Mouse (Mus musculus): ENCODE results near the gene Lmnb2. TPM values are rescaled to one million over a fixed set of nuclear protein-coding genes. Genes with fewer than 3 reads are reported as not detected.

Lmnb2 gene
- polyA plus RNA-seq, 1 experiment from 2014 or later: 21.6 TPM

GRCm38 (mm10) chr10:80950314-80950713 lies 32.3 kb upstream of the Lmnb2 start:
- Histone ChIP-seq H3K4me1 (ENCODE audit: control insufficient read depth, insufficient read depth, low read length) (peaks cover 16% of the 10 kb centered on the region), H3K4me3 (ENCODE audit: low read depth, low read length) (no peak overlapping the region), H3K27ac (replicated peaks; ENCODE audit: low read depth, low read length) (no peak overlapping the region), H3K27me3 (replicated peaks; ENCODE audit: control insufficient read depth, insufficient read depth, low read length) (no peaks in the 10 kb centered on the region), H3K36me3 (ENCODE audit: control insufficient read depth, insufficient read depth, low read length) (no peaks in the 10 kb centered on the region), H3K9ac (ENCODE audit: low read depth, low read length) (no peak overlapping the region), H3K4me2 (ENCODE audit: low read depth, low read length) (no peak overlapping the region), H3K9me3 (ENCODE audit: control insufficient read depth, low read length) (no peaks in the 10 kb centered on the region)
- no peak for DNase-seq (ENCODE audit: low spot score)
- WGBS: 53% methylated on average over 5 of the region's 5 CpGs
- ATAC-seq (ENCODE audit: low read depth): no peak

GRCm38 (mm10) chr10:80949081-80949480 lies 31.0 kb upstream of the Lmnb2 start:
- Histone ChIP-seq H3K9me3 (ENCODE audit: control insufficient read depth, low read length) (no peaks in the 10 kb centered on the region), H3K36me3 (ENCODE audit: control insufficient read depth, insufficient read depth, low read length) (no peaks in the 10 kb centered on the region), H3K4me3 (ENCODE audit: low read depth, low read length) (no peak overlapping the region), H3K27ac (replicated peaks; ENCODE audit: low read depth, low read length) (no peak overlapping the region), H3K27me3 (replicated peaks; ENCODE audit: control insufficient read depth, insufficient read depth, low read length) (no peaks in the 10 kb centered on the region), H3K4me1 (ENCODE audit: control insufficient read depth, insufficient read depth, low read length) (peaks cover 6% of the 10 kb centered on the region; the same call in 1 of the 2 replicates), H3K9ac (ENCODE audit: low read depth, low read length) (no peak overlapping the region), H3K4me2 (ENCODE audit: low read depth, low read length) (no peak overlapping the region)
- ATAC-seq (ENCODE audit: low read depth) (no peak), DNase-seq (ENCODE audit: low spot score) (no peak)
- 46% methylated on average over 3 of the region's 3 CpGs for WGBS

- Histone ChIP-seq H3K9ac (ENCODE audit: low read depth, low read length) (no peak overlapping the region), H3K4me1 (ENCODE audit: control insufficient read depth, insufficient read depth, low read length) (peaks cover 6% of the 10 kb centered on the region; the same call in 1 of the 2 replicates), H3K9me3 (ENCODE audit: control insufficient read depth, low read length) (no peaks in the 10 kb centered on the region), H3K4me3 (ENCODE audit: low read depth, low read length) (no peak overlapping the region), H3K27ac (replicated peaks; ENCODE audit: low read depth, low read length) (0 out of 2 replicates have a peak overlapping the region, but pooled peaks have one; percentile 6), H3K4me2 (ENCODE audit: low read depth, low read length) (no peak overlapping the region), H3K27me3 (replicated peaks; ENCODE audit: control insufficient read depth, insufficient read depth, low read length) (no peaks in the 10 kb centered on the region), H3K36me3 (ENCODE audit: control insufficient read depth, insufficient read depth, low read length) (no peaks in the 10 kb centered on the region)
- ATAC-seq (ENCODE audit: low read depth) (no peak), DNase-seq (ENCODE audit: low spot score) (peak; percentile 68)
- 35% methylated on average over 6 of the region's 6 CpGs for WGBS
Observed at GRCm38 (mm10) chr10:80948570-80948969, 30.5 kb upstream of the Lmnb2 start.

- H3K4me2 ChIP-seq (ENCODE audit: low read depth, low read length): no peak overlapping the region
- H3K4me1 ChIP-seq (ENCODE audit: control insufficient read depth, insufficient read depth, low read length): peaks cover 6% of the 10 kb centered on the region; the same call in 1 of the 2 replicates
- H3K27me3 ChIP-seq (replicated peaks; ENCODE audit: control insufficient read depth, insufficient read depth, low read length): no peaks in the 10 kb centered on the region
- no peak overlapping the region for H3K4me3 ChIP-seq (ENCODE audit: low read depth, low read length)
- H3K9me3 ChIP-seq (ENCODE audit: control insufficient read depth, low read length): no peaks in the 10 kb centered on the region
- peak; percentile 55; the same call in 1 of the 2 replicates for ATAC-seq (ENCODE audit: low read depth)
- WGBS: 30% methylated on average over 2 of the region's 2 CpGs
- peak; percentile 86 for DNase-seq (ENCODE audit: low spot score)
- H3K36me3 ChIP-seq (ENCODE audit: control insufficient read depth, insufficient read depth, low read length): no peaks in the 10 kb centered on the region
- no peak overlapping the region for H3K9ac ChIP-seq (ENCODE audit: low read depth, low read length)
- H3K27ac ChIP-seq (replicated peaks; ENCODE audit: low read depth, low read length): 0 out of 2 replicates have a peak overlapping the region, but pooled peaks have one; percentile 23
Observed at GRCm38 (mm10) chr10:80947802-80948201, 29.8 kb upstream of the Lmnb2 start.

- no peak overlapping the region for H3K4me2 ChIP-seq (ENCODE audit: low read depth, low read length)
- no peak overlapping the region for H3K4me3 ChIP-seq (ENCODE audit: low read depth, low read length)
- DNase-seq (ENCODE audit: low spot score): no peak
- H3K36me3 ChIP-seq (ENCODE audit: control insufficient read depth, insufficient read depth, low read length): no peaks in the 10 kb centered on the region
- no peak overlapping the region for H3K27ac ChIP-seq (replicated peaks; ENCODE audit: low read depth, low read length)
- ATAC-seq (ENCODE audit: low read depth): no peak
- H3K4me1 ChIP-seq (ENCODE audit: control insufficient read depth, insufficient read depth, low read length): peaks cover 6% of the 10 kb centered on the region; the same call in 1 of the 2 replicates
- H3K27me3 ChIP-seq (replicated peaks; ENCODE audit: control insufficient read depth, insufficient read depth, low read length): no peaks in the 10 kb centered on the region
- H3K9me3 ChIP-seq (ENCODE audit: control insufficient read depth, low read length): no peaks in the 10 kb centered on the region
- no peak overlapping the region for H3K9ac ChIP-seq (ENCODE audit: low read depth, low read length)
- 62% methylated on average over 14 of the region's 14 CpGs for WGBS
Observed at GRCm38 (mm10) chr10:80946684-80947437, 28.8 kb upstream of the Lmnb2 start.

GRCm38 (mm10) chr10:80944231-80944630 lies 26.2 kb upstream of the Lmnb2 start:
- H3K4me2 ChIP-seq (ENCODE audit: low read depth, low read length): no peak overlapping the region
- DNase-seq (ENCODE audit: low spot score) (no peak), ATAC-seq (ENCODE audit: low read depth) (no peak)
- H3K27me3 ChIP-seq (replicated peaks; ENCODE audit: control insufficient read depth, insufficient read depth, low read length): no peaks in the 10 kb centered on the region
- no peak overlapping the region for H3K4me3 ChIP-seq (ENCODE audit: low read depth, low read length)
- peaks cover 23% of the 10 kb centered on the region for H3K4me1 ChIP-seq (ENCODE audit: control insufficient read depth, insufficient read depth, low read length)
- H3K36me3 ChIP-seq (ENCODE audit: control insufficient read depth, insufficient read depth, low read length): no peaks in the 10 kb centered on the region
- H3K9ac ChIP-seq (ENCODE audit: low read depth, low read length): no peak overlapping the region
- no peaks in the 10 kb centered on the region for H3K9me3 ChIP-seq (ENCODE audit: control insufficient read depth, low read length)
- H3K27ac ChIP-seq (replicated peaks; ENCODE audit: low read depth, low read length): no peak overlapping the region
- WGBS: 86% methylated on average over 5 of the region's 5 CpGs

- no peaks in the 10 kb centered on the region for H3K27me3 ChIP-seq (replicated peaks; ENCODE audit: control insufficient read depth, insufficient read depth, low read length)
- no peak overlapping the region for H3K4me3 ChIP-seq (ENCODE audit: low read depth, low read length)
- H3K9ac ChIP-seq (ENCODE audit: low read depth, low read length): no peak overlapping the region
- peaks cover 28% of the 10 kb centered on the region for H3K4me1 ChIP-seq (ENCODE audit: control insufficient read depth, insufficient read depth, low read length)
- WGBS: 71% methylated on average over 9 of the region's 9 CpGs
- DNase-seq (ENCODE audit: low spot score) (no peak), ATAC-seq (ENCODE audit: low read depth) (no peak)
- H3K4me2 ChIP-seq (ENCODE audit: low read depth, low read length): no peak overlapping the region
- H3K36me3 ChIP-seq (ENCODE audit: control insufficient read depth, insufficient read depth, low read length): no peaks in the 10 kb centered on the region
- no peak overlapping the region for H3K27ac ChIP-seq (replicated peaks; ENCODE audit: low read depth, low read length)
- no peaks in the 10 kb centered on the region for H3K9me3 ChIP-seq (ENCODE audit: control insufficient read depth, low read length)
Observed at GRCm38 (mm10) chr10:80943701-80944100, 25.7 kb upstream of the Lmnb2 start.

- Histone ChIP-seq H3K36me3 (ENCODE audit: control insufficient read depth, insufficient read depth, low read length) (no peaks in the 10 kb centered on the region), H3K27me3 (replicated peaks; ENCODE audit: control insufficient read depth, insufficient read depth, low read length) (no peaks in the 10 kb centered on the region), H3K4me2 (ENCODE audit: low read depth, low read length) (no peak overlapping the region), H3K9ac (ENCODE audit: low read depth, low read length) (no peak overlapping the region), H3K4me3 (ENCODE audit: low read depth, low read length) (no peak overlapping the region), H3K27ac (replicated peaks; ENCODE audit: low read depth, low read length) (no peak overlapping the region), H3K9me3 (ENCODE audit: control insufficient read depth, low read length) (no peaks in the 10 kb centered on the region), H3K4me1 (ENCODE audit: control insufficient read depth, insufficient read depth, low read length) (peaks cover 35% of the 10 kb centered on the region)
- no peak for DNase-seq (ENCODE audit: low spot score)
- no peak for ATAC-seq (ENCODE audit: low read depth)
- 44% methylated on average over 8 of the region's 8 CpGs for WGBS
Observed at GRCm38 (mm10) chr10:80942919-80943318, 24.9 kb upstream of the Lmnb2 start.

GRCm38 (mm10) chr10:80940988-80941347 lies 22.9 kb upstream of the Lmnb2 start:
- WGBS: 29% methylated on average over 2 of the region's 2 CpGs
- no peaks in the 10 kb centered on the region for H3K9me3 ChIP-seq (ENCODE audit: control insufficient read depth, low read length)
- no peak overlapping the region for H3K4me3 ChIP-seq (ENCODE audit: low read depth, low read length)
- peak overlapping the region; percentile 57 for H3K9ac ChIP-seq (ENCODE audit: low read depth, low read length)
- peak overlapping the region; percentile 83 for H3K27ac ChIP-seq (replicated peaks; ENCODE audit: low read depth, low read length)
- no peak for DNase-seq (ENCODE audit: low spot score)
- H3K27me3 ChIP-seq (replicated peaks; ENCODE audit: control insufficient read depth, insufficient read depth, low read length): no peaks in the 10 kb centered on the region
- no peaks in the 10 kb centered on the region for H3K36me3 ChIP-seq (ENCODE audit: control insufficient read depth, insufficient read depth, low read length)
- H3K4me2 ChIP-seq (ENCODE audit: low read depth, low read length): peak overlapping the region; percentile 79; the same call in 1 of the 2 replicates
- H3K4me1 ChIP-seq (ENCODE audit: control insufficient read depth, insufficient read depth, low read length): peaks cover 48% of the 10 kb centered on the region
- ATAC-seq (ENCODE audit: low read depth): no peak
